Mouse (Mus musculus): ENCODE measurements around the gene Fbxl20.
"Not testable (repeated sequence)": the region's sequence is repeated elsewhere in the genome, so short reads cannot be mapped to it uniquely, and the experiment has no call there.

The Fbxl20 gene

GRCm38 (mm10) chr11:98149786-98150624, at the start of gene Fbxl20:
Gene Fbxl20, minus strand, starts transcription at chr11:98150403.
- peak; percentile 74 to 83 for DNase-seq (ENCODE audit: low spot score in 2 of 2)

GRCm38 (mm10) chr11:98192901-98193805, 43.0 kb upstream of the Fbxl20 start, which contains the start of gene Med1:
Gene Med1, minus strand, starts transcription at chr11:98193293.
- DNase-seq (ENCODE audit: low spot score in 2 of 2), result peak; percentile 78 to 88

GRCm38 (mm10) chr11:98190820-98191219, 40.6 kb upstream of the Fbxl20 start:
- no peak for DNase-seq (ENCODE audit: low spot score in 2 of 2)

GRCm38 (mm10) chr11:98187640-98188395, 37.6 kb upstream of the Fbxl20 start:
- no peak for DNase-seq (ENCODE audit: low spot score in 2 of 2)

GRCm38 (mm10) chr11:98182149-98182548, 31.9 kb upstream of the Fbxl20 start:
- DNase-seq (ENCODE audit: low spot score in 2 of 2), result not testable (repeated sequence)

GRCm38 (mm10) chr11:98168400-98168799, 18.2 kb upstream of the Fbxl20 start:
- DNase-seq (ENCODE audit: low spot score in 2 of 2), result no peak

- no peak for DNase-seq (ENCODE audit: low spot score in 2 of 2)
These were observed 4.9 kb upstream of the Fbxl20 start for GRCm38 (mm10) chr11:98155094-98155493.

- DNase-seq (ENCODE audit: low spot score in 2 of 2), result no peak
These were observed 488 bp upstream of the Fbxl20 start for GRCm38 (mm10) chr11:98150625-98151156.

GRCm38 (mm10) chr11:98149304-98149750, 876 bp downstream of the Fbxl20 start:
- DNase-seq (ENCODE audit: low spot score in 2 of 2), result peak; percentile 89 to 94

- DNase-seq (ENCODE audit: low spot score in 2 of 2), result peak in 1 of 2 experiments; percentile 25
These were observed 1.5 kb downstream of the Fbxl20 start for GRCm38 (mm10) chr11:98148551-98149301.

GRCm38 (mm10) chr11:98145856-98146255, 4.3 kb downstream of the Fbxl20 start:
- no peak for DNase-seq (ENCODE audit: low spot score in 2 of 2)

- no peak for DNase-seq (ENCODE audit: low spot score in 2 of 2)
These were observed 7.7 kb downstream of the Fbxl20 start for GRCm38 (mm10) chr11:98142545-98142944.

GRCm38 (mm10) chr11:98138894-98139293, 11.3 kb downstream of the Fbxl20 start:
- DNase-seq (ENCODE audit: low spot score in 2 of 2), result no peak

GRCm38 (mm10) chr11:98137836-98138235, 12.4 kb downstream of the Fbxl20 start:
- no peak for DNase-seq (ENCODE audit: low spot score in 2 of 2)

- DNase-seq (ENCODE audit: low spot score in 2 of 2), result no peak
These were observed 15.3 kb downstream of the Fbxl20 start for GRCm38 (mm10) chr11:98134951-98135350.

- DNase-seq (ENCODE audit: low spot score in 2 of 2), result no peak
These were observed 26.8 kb downstream of the Fbxl20 start for GRCm38 (mm10) chr11:98123424-98123823.

GRCm38 (mm10) chr11:98114363-98114762, 35.8 kb downstream of the Fbxl20 start:
- DNase-seq (ENCODE audit: low spot score in 2 of 2), result no peak

- no peak for DNase-seq (ENCODE audit: low spot score in 2 of 2)
These were observed 36.7 kb downstream of the Fbxl20 start for GRCm38 (mm10) chr11:98113504-98113903.

- DNase-seq (ENCODE audit: low spot score in 2 of 2), result no peak
These were observed 40.5 kb downstream of the Fbxl20 start for GRCm38 (mm10) chr11:98109706-98110105.

- no peak for DNase-seq (ENCODE audit: low spot score in 2 of 2)
These were observed 48.9 kb downstream of the Fbxl20 start for GRCm38 (mm10) chr11:98101332-98101731.

Measured in urinary bladder, adult 18-20 months (tissue).